Mouse (Mus musculus): ENCODE results near the gene Fat4.

The Fat4 gene

GRCm38 (mm10) chr3:38886890-38887355 is at the start of gene Fat4:
TSS of gene Fat4 (plus strand) at chr3:38886940.
- DNase-seq = no peak

- no peak for DNase-seq
Observed at GRCm38 (mm10) chr3:38839438-38839837, 47.3 kb upstream of the Fat4 start.

GRCm38 (mm10) chr3:38843000-38843538 is 43.7 kb upstream of the Fat4 start:
- DNase-seq = no peak

- no peak for DNase-seq
Observed at GRCm38 (mm10) chr3:38846602-38847382, 39.9 kb upstream of the Fat4 start.

GRCm38 (mm10) chr3:38849077-38849476 is 37.7 kb upstream of the Fat4 start:
- no peak for DNase-seq

GRCm38 (mm10) chr3:38849536-38849935 is 37.2 kb upstream of the Fat4 start:
- DNase-seq = peak; percentile 36 to 50

GRCm38 (mm10) chr3:38853650-38854049 is 33.1 kb upstream of the Fat4 start:
- no peak for DNase-seq

- no peak for DNase-seq
Observed at GRCm38 (mm10) chr3:38860683-38861082, 26.1 kb upstream of the Fat4 start.

GRCm38 (mm10) chr3:38871291-38871690 is 15.4 kb upstream of the Fat4 start:
- no peak for DNase-seq

- no peak for DNase-seq
Observed at GRCm38 (mm10) chr3:38875872-38876271, 10.9 kb upstream of the Fat4 start.

GRCm38 (mm10) chr3:38876706-38877105 is 10.0 kb upstream of the Fat4 start:
- DNase-seq = no peak

GRCm38 (mm10) chr3:38882778-38883177 is 4.0 kb upstream of the Fat4 start:
- DNase-seq = peak in 1 of 2 experiments; percentile 21

- no peak for DNase-seq
Observed at GRCm38 (mm10) chr3:38883676-38884075, 3.1 kb upstream of the Fat4 start.

GRCm38 (mm10) chr3:38884276-38884675 is 2.5 kb upstream of the Fat4 start:
- peak; percentile 49 to 71 for DNase-seq

- no peak for DNase-seq
Observed at GRCm38 (mm10) chr3:38884919-38885418, 1.8 kb upstream of the Fat4 start.

- peak; percentile 43 to 52 for DNase-seq
Observed at GRCm38 (mm10) chr3:38885481-38886001, 1.2 kb upstream of the Fat4 start.

- peak in 1 of 2 experiments; percentile 20 for DNase-seq
Observed at GRCm38 (mm10) chr3:38886061-38886821, 499 bp upstream of the Fat4 start.

GRCm38 (mm10) chr3:38887381-38887991 is 746 bp downstream of the Fat4 start:
- peak in 1 of 2 experiments; percentile 28 for DNase-seq

GRCm38 (mm10) chr3:38888111-38888510 is 1.4 kb downstream of the Fat4 start:
- DNase-seq = peak; percentile 49 to 66

GRCm38 (mm10) chr3:38892791-38893224 is 6.1 kb downstream of the Fat4 start:
- DNase-seq = no peak

GRCm38 (mm10) chr3:38900839-38901238 is 14.1 kb downstream of the Fat4 start:
- no peak for DNase-seq

GRCm38 (mm10) chr3:38906832-38907231 is 20.1 kb downstream of the Fat4 start:
- no peak for DNase-seq

Data from cerebellum, adult 18-20 months (tissue).